Mouse (Mus musculus) layer of hippocampus, adult 9-11 months (tissue): ENCODE data around the gene Cox6a1.

Source experiments
- DNase-seq: peaks from one replicate; pipeline ENCODE4 v3.0.0; 2022

The Cox6a1 gene

DNA sequence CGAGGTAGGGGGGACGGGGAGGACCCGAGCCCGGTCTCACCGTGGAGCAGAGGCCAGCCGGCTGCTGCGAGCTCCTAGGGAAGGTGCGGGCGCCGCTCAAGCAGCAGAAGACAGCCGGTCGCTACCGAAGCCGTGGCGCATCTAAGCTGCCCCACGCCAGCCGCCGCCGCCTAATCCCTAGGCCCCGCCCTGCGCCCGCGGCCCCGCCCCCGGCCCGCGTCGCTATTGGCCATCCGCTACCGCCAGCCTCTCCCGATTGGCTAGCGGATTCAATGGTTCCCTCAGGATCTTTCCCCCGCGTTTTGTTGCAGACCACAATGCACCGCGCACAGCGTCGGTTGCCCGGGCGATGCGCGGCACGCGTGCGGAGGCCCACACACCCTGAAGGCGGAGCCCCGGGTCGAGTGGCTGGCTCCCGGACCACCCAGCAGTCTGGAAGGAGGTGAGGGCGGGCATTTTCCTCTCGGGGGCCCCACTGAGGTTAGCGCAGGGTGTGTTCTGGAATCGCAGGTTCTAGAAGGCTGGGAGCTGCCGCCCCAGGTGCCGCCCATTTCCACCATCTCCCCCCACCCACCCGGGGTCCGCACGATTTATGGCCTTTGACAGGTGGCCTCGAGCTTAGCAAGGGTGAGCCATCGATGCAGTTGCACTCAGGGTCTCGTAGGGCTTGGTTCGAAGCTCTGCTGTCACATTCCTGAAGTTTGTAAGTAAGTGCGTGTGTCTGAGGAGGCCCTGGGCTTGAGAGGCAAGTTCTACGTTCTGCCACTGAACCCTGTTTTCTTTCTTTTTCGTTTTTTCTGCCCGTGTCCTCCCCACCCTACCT lies 47.8 kb downstream of the Cox6a1 start, which contains the start of gene Dynll1:
TSS of gene Dynll1 (minus strand) at position 208 of the 823 bp plus-strand sequence.
- peak; percentile 98 for DNase-seq

DNA sequence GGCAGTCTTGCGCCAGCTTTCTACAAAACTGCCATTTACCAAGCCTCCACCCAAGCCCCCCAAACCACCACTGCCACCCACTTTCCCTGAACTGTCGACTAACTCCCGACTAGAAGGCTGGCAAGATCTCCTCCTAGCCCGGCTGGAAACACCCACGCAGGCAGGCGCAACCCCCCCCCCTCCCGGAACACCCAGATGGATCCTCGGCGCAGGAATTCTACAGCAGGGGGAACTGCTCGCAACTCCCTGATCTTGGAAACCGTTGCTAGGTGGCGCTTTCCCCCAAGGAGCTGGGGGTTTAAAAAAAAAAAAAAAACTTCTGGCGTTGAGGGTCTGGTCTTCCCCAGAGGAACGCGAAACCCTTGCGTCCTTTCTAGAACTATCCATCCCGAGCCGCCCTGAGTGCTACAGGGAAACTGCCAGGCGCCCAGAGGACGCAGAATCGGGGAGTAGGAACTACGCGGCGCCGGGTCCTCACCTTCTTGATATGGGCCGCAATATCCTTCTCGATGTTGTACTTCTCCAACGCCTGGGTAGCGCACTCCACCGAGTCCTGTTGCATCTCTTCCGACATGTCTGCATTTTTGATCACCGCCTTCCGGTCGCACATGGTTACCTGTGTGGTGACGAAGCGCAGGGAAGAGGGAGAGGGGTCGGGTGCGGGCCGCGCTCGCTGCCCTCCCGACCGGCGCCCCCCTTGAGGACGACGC lies 48.6 kb downstream of the Cox6a1 start:
- DNase-seq = peak; percentile 68

DNA sequence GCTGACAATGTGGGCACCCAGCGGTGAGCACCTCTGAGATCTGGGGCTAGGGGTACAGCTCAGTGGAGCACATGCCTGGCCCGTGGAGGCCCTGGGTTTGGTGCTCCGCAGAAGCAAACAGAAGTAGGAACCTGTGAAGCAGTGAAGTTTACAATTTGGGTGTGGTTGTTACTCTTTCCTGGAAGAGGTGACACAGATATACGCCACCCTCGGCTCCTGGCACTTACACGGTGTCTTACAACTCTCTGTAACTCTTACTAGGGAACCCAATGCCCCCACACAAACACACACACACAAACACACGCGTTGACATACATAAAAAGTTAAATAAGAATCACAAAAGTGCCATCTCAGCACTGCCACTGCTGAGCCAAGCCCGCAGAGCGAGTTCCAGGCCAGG lies 52.4 kb downstream of the Cox6a1 start:
- no peak for DNase-seq
